ENCODE assay signal across 8 mouse cellular contexts in the genomic region with DNA sequence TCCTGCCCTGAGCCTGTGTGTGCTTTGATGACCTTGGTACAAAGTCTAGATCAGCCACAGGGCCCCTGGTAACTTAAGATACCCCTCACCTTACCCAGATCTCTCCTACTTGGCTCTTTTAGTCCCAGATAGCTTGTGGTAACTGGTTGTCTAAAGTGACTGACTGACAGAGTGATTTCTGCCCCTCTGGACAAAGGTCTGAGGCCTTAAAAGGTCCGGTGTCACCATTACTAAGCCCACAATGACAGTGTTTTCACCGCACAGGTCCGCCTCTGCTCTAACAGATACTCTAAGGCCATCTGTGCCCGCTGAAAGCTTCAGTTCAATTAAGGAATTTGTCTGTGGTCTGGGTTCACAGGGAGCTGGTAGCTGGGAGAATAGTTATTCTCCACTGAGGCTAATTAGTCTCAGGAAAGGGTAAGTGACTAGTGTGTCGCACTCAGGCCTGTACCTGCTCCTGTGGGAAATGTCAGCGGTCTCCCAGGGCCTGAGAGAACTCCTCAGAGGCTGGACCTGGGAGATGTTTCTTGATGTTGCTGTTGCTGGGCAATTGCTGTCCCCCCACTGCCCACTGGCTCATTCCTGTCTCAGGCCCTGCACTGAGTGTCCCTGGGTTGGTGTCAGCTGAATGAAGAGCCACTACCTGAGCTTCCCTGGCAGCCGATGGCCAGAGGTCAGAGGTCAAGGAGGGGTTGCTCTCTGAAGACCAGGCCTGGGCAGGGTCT. TPM values are rescaled to one million over a fixed set of nuclear protein-coding genes. Genes with fewer than 3 reads are reported as not detected.
DNase-seq lines count a peak whose midpoint lies in the region; ATAC-seq and TF ChIP-seq lines count a peak whose summit lies in the region.
"Had no signal": no experiment of that assay in that cellular context is flagged by ENCODE, and none has a peak within 500 bp of the region (broad histone marks: within the 10 kb centered on the region; RNA-seq: fewer than 3 reads in every experiment).

No protein-coding gene starts in this region.

- H3K4me3 ChIP-seq in embryonic facial prominence, embryonic 13.5 days: no peak overlapping the region
- no peak overlapping the region for H3K4me3 ChIP-seq in liver, adult 2 months (ENCODE audit: insufficient read depth, low read depth, low read length)

- no peaks in the 10 kb centered on the region for H3K9me3 ChIP-seq in embryonic facial prominence, embryonic 13.5 days

- H3K27me3 ChIP-seq in embryonic facial prominence, embryonic 13.5 days: no peaks in the 10 kb centered on the region
- no peaks in the 10 kb centered on the region for H3K27me3 ChIP-seq in liver, adult 2 months (ENCODE audit: control insufficient read depth, insufficient read depth, low read length)

- WGBS in embryonic facial prominence, embryonic 13.5 days: 38% methylated on average over 7 of the region's 7 CpGs
- 50% methylated on average over 7 of the region's 7 CpGs for WGBS in liver, adult 2 months

- no peaks in the 10 kb centered on the region for H3K79me2 ChIP-seq in liver, adult 2 months (ENCODE audit: control insufficient read depth, insufficient read depth, low read length)

- H3K4me1 ChIP-seq in embryonic facial prominence, embryonic 13.5 days: peaks cover 63% of the 10 kb centered on the region
- H3K4me1 ChIP-seq in liver, adult 2 months (ENCODE audit: control insufficient read depth, insufficient read depth, low read length): peaks cover 11% of the 10 kb centered on the region; the same call in 1 of the 2 replicates

- H3K36me3 ChIP-seq in embryonic facial prominence, embryonic 13.5 days: no peaks in the 10 kb centered on the region
- no peaks in the 10 kb centered on the region for H3K36me3 ChIP-seq in liver, adult 2 months (ENCODE audit: control insufficient read depth, insufficient read depth, low read length)

- TF ChIP-seq CTCF in liver, adult 2 months (IDR thresholded peaks at IDR 0.05; ENCODE audit: low read depth, low read length): no peak

- H3K27ac ChIP-seq in embryonic facial prominence, embryonic 13.5 days: peak overlapping the region; percentile 40
- H3K27ac ChIP-seq in liver, adult 2 months (replicated peaks; ENCODE audit: insufficient read depth, low read depth, low read length): peak overlapping the region; percentile 52

- H3K4me2 ChIP-seq in embryonic facial prominence, embryonic 13.5 days: no peak overlapping the region

- DNase-seq in kidney, adult 18-20 months: peak; percentile 39
- no peak for DNase-seq in kidney, postnatal 4 days
- peak; percentile 77 for DNase-seq in Muller cell, postnatal 12 days (ENCODE audit: inconsistent ontology term)
- peak; percentile 69 for DNase-seq in liver, adult 2 months (ENCODE audit: extremely low read depth, low read depth, low spot score)
- no peak for DNase-seq in frontal cortex, postnatal 14 days (ENCODE audit: low spot score in 2 of 2)
- DNase-seq in right cerebral cortex, postnatal 10 days (ENCODE audit: low spot score in 2 of 2): no peak
- DNase-seq: cerebellum, adult 2 months had no signal

- peak overlapping the region; percentile 21; the same call in 1 of the 2 replicates for H3K9ac ChIP-seq in embryonic facial prominence, embryonic 13.5 days
- peak overlapping the region; percentile 5; the same call in 1 of the 2 replicates for H3K9ac ChIP-seq in liver, adult 2 months (ENCODE audit: low read depth, low read length)

- TF ChIP-seq POLR2A in liver, adult 2 months (IDR thresholded peaks at IDR 0.05; ENCODE audit: extremely low read depth, insufficient read depth, low read length): no peak

- ATAC-seq in embryonic facial prominence, embryonic 13.5 days (ENCODE audit: insufficient number of reproducible peaks, insufficient read depth, low FRiP score, low TSS enrichment, low read depth): no peak

RNA-seq across cellular contexts. Expression of gene Zfp36l2, which starts 41.1 kb away (rescaled TPM):
- polyA plus RNA-seq in embryonic facial prominence, embryonic 13.5 days (2015; fragmentation: Nextera tagmentation; extraction: Ambion mirVana): 20.8 and 21.3 TPM in 2 replicates
- total RNA-seq in liver, adult 2 months (2014; rRNA removed): 18.7 and 22.3 TPM in 2 replicates
- polyA plus RNA-seq in liver, adult 2 months (2012; rRNA removed): 17.3 and 26.5 TPM in 2 replicates

Comparison
In these comparisons a context has a peak if more than half of its experiments do, and no peak if none do; other contexts are left out.
1. DNase-seq: peak in kidney, adult 18-20 months (single experiment), Muller cell, postnatal 12 days (single experiment) and liver, adult 2 months (single experiment); none in kidney, postnatal 4 days (0 of 2), frontal cortex, postnatal 14 days (0 of 2) and right cerebral cortex, postnatal 10 days (0 of 2).